Mouse (Mus musculus): ENCODE data around the gene Ankrd52.

Gene Ankrd52

GRCm38 (mm10) chr10:128403931-128404330 is 27.0 kb downstream of the Ankrd52 start:
- no peak for DNase-seq

GRCm38 (mm10) chr10:128408591-128409535 is 31.9 kb downstream of the Ankrd52 start:
- peak; percentile 47 for DNase-seq

- peak; percentile 98 for DNase-seq
Measured at GRCm38 (mm10) chr10:128409692-128410559, 33.0 kb downstream of the Ankrd52 start.

- no peak for DNase-seq
Measured at GRCm38 (mm10) chr10:128410560-128410845, 33.6 kb downstream of the Ankrd52 start.

GRCm38 (mm10) chr10:128411211-128412054 is 34.5 kb downstream of the Ankrd52 start, which contains the start of the genes Nabp2 and Rnf41:
Nabp2 (minus strand) TSS chr10:128411492.
Rnf41 (plus strand) TSS chr10:128411657.
- DNase-seq, result peak; percentile 96

GRCm38 (mm10) chr10:128412055-128412381 is 35.1 kb downstream of the Ankrd52 start:
- DNase-seq, result no peak

- DNase-seq, result no peak
Measured at GRCm38 (mm10) chr10:128412558-128412957, 35.6 kb downstream of the Ankrd52 start.

GRCm38 (mm10) chr10:128413076-128413475 is 36.2 kb downstream of the Ankrd52 start:
- no peak for DNase-seq

- DNase-seq, result no peak
Measured at GRCm38 (mm10) chr10:128414848-128415247, 37.9 kb downstream of the Ankrd52 start.

GRCm38 (mm10) chr10:128422426-128422825 is 45.5 kb downstream of the Ankrd52 start:
- DNase-seq, result no peak

GRCm38 (mm10) chr10:128424604-128425003 is 47.7 kb downstream of the Ankrd52 start:
- DNase-seq, result no peak

GRCm38 (mm10) chr10:128425260-128425659 is 48.3 kb downstream of the Ankrd52 start:
- DNase-seq, result no peak

GRCm38 (mm10) chr10:128429052-128429451 is 52.1 kb downstream of the Ankrd52 start:
- DNase-seq, result no peak

GRCm38 (mm10) chr10:128429454-128429853 is 52.5 kb downstream of the Ankrd52 start:
- no peak for DNase-seq

GRCm38 (mm10) chr10:128433417-128433816 is 56.5 kb downstream of the Ankrd52 start:
- DNase-seq, result no peak

- no peak for DNase-seq
Measured at GRCm38 (mm10) chr10:128434681-128435080, 57.8 kb downstream of the Ankrd52 start.

GRCm38 (mm10) chr10:128435186-128435823 is 58.4 kb downstream of the Ankrd52 start:
- DNase-seq, result peak; percentile 32

- no peak for DNase-seq
Measured at GRCm38 (mm10) chr10:128435873-128436272, 59.0 kb downstream of the Ankrd52 start.

- no peak for DNase-seq
Measured at GRCm38 (mm10) chr10:128436376-128436775, 59.5 kb downstream of the Ankrd52 start.

GRCm38 (mm10) chr10:128438675-128439279 is 61.9 kb downstream of the Ankrd52 start:
- DNase-seq, result peak; percentile 48

- no peak for DNase-seq
Measured at GRCm38 (mm10) chr10:128440407-128440806, 63.5 kb downstream of the Ankrd52 start.

All from right cerebral cortex, adult 18-20 months (tissue).